Mouse (Mus musculus): ENCODE results near the gene Frat1. TPM values are rescaled to one million over a fixed set of nuclear protein-coding genes. Genes with fewer than 3 reads are reported as not detected.

Frat1 gene
- polyA plus RNA-seq, 1 experiment from 2014 or later: 14.4 TPM

DNA sequence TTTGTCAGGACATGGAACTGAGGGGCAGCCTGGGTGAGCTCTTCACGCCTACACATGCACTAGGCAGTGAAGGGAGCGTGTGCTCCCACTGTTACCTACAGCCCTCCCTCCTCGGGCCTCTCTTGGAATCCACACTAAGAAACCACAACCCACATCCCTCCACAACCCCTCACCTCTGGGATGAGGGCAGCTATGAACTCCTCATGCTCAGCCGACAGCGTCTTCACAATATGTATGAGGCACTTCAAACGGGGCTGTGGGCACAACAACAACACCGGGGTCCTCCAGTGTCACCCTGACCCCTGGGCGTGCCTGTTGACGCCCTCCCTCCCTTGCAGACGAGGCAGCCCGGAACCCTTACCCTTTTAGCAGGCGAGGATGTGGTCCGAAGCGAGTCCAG is 44.6 kb downstream of the Frat1 start:
- ATAC-seq (ENCODE audit: low FRiP score) (no peak), DNase-seq (ENCODE audit: low spot score) (no peak)
- Histone ChIP-seq H3K4me1 (replicated peaks; ENCODE audit: control insufficient read depth, insufficient read depth, low read length) (no peaks in the 10 kb centered on the region), H3K9ac (ENCODE audit: low read depth, low read length) (no peak overlapping the region), H3K36me3 (ENCODE audit: control insufficient read depth, insufficient read depth, low read length) (peaks cover 11% of the 10 kb centered on the region; the same call in 1 of the 2 replicates), H3K27ac (ENCODE audit: low read depth, low read length) (no peak overlapping the region), H3K4me3 (ENCODE audit: low read depth, low read length) (no peak overlapping the region), H3K27me3 (ENCODE audit: control insufficient read depth, insufficient read depth, low read length) (no peaks in the 10 kb centered on the region), H3K4me2 (replicated peaks; ENCODE audit: low read depth, low read length) (no peak overlapping the region), H3K9me3 (ENCODE audit: control insufficient read depth, low read length) (no peaks in the 10 kb centered on the region)
- 92% methylated on average over 14 of the region's 14 CpGs for WGBS

DNA sequence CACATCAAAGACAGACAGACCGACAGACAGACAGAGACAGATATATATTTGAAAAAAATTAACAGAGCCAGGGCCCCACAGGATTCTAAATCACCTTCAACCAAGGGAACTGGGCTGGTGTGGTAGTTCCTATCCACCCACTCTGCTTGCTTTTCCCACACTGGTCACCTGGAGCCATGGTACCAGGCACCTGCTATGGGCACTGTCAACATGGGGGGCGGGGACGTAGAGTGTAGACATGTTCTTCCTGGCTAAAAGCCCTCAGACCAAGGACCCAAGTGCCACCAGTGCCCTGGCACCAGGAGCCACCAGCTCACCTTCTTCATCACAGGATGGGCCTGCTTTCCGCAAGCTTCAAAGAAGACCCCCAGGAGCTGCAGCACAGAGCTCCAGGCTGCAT is 52.1 kb downstream of the Frat1 start:
- H3K36me3 ChIP-seq (ENCODE audit: control insufficient read depth, insufficient read depth, low read length): peaks cover 10% of the 10 kb centered on the region
- no peak overlapping the region for H3K27ac ChIP-seq (ENCODE audit: low read depth, low read length)
- H3K4me2 ChIP-seq (replicated peaks; ENCODE audit: low read depth, low read length): no peak overlapping the region
- H3K9ac ChIP-seq (ENCODE audit: low read depth, low read length): no peak overlapping the region
- 97% methylated on average over 4 of the region's 4 CpGs for WGBS
- no peak for DNase-seq (ENCODE audit: low spot score)
- H3K27me3 ChIP-seq (ENCODE audit: control insufficient read depth, insufficient read depth, low read length): no peaks in the 10 kb centered on the region
- ATAC-seq (ENCODE audit: low FRiP score): no peak
- H3K4me3 ChIP-seq (ENCODE audit: low read depth, low read length): no peak overlapping the region
- H3K4me1 ChIP-seq (replicated peaks; ENCODE audit: control insufficient read depth, insufficient read depth, low read length): no peaks in the 10 kb centered on the region
- no peaks in the 10 kb centered on the region for H3K9me3 ChIP-seq (ENCODE audit: control insufficient read depth, low read length)

Other genes with a start within 250 kb of the Frat1 start
- 4.2 and 7.3 TPM in 2 replicates for gene Gm340, start 247.6 kb upstream of the Frat1 start, polyA plus RNA-seq (2014; fragmentation: Nextera tagmentation; extraction: Ambion mirVana)
- gene Slit1, start 86.3 kb upstream of the Frat1 start, polyA plus RNA-seq (2014; fragmentation: Nextera tagmentation; extraction: Ambion mirVana): 13.8 and 22.8 TPM in 2 replicates
- gene Arhgap19, start 27.9 kb upstream of the Frat1 start, polyA plus RNA-seq (2014; fragmentation: Nextera tagmentation; extraction: Ambion mirVana): 31.5 and 33.3 TPM in 2 replicates
- gene Frat2, start 18.2 kb downstream of the Frat1 start, polyA plus RNA-seq (2014; fragmentation: Nextera tagmentation; extraction: Ambion mirVana): 5.0 and 6.8 TPM in 2 replicates
- 11.5 and 13.8 TPM in 2 replicates for gene Rrp12, start 66.2 kb downstream of the Frat1 start, polyA plus RNA-seq (2014; fragmentation: Nextera tagmentation; extraction: Ambion mirVana)
- gene Pgam1, start 82.0 kb downstream of the Frat1 start, polyA plus RNA-seq (2014; fragmentation: Nextera tagmentation; extraction: Ambion mirVana): 767 and 789 TPM in 2 replicates
- 77.2 and 83.2 TPM in 2 replicates for gene Exosc1, start 103.5 kb downstream of the Frat1 start, polyA plus RNA-seq (2014; fragmentation: Nextera tagmentation; extraction: Ambion mirVana)
- gene Zdhhc16, start 103.5 kb downstream of the Frat1 start, polyA plus RNA-seq (2014; fragmentation: Nextera tagmentation; extraction: Ambion mirVana): 59.0 and 59.1 TPM in 2 replicates
- gene Mms19, start 151.2 kb downstream of the Frat1 start, polyA plus RNA-seq (2014; fragmentation: Nextera tagmentation; extraction: Ambion mirVana): 32.5 and 32.6 TPM in 2 replicates
- 6.5 and 7.7 TPM in 2 replicates for gene Ubtd1, start 151.8 kb downstream of the Frat1 start, polyA plus RNA-seq (2014; fragmentation: Nextera tagmentation; extraction: Ambion mirVana)
- not detected in 2 replicates for gene Ankrd2, start 206.0 kb downstream of the Frat1 start, polyA plus RNA-seq (2014; fragmentation: Nextera tagmentation; extraction: Ambion mirVana)
- gene Hoga1, start 215.6 kb downstream of the Frat1 start, polyA plus RNA-seq (2014; fragmentation: Nextera tagmentation; extraction: Ambion mirVana): 0.67 and 1.1 TPM in 2 replicates
- 0.11 TPM in 1 of 2 replicates, not detected in the other for gene 4933411K16Rik, start 222.3 kb downstream of the Frat1 start, polyA plus RNA-seq (2014; fragmentation: Nextera tagmentation; extraction: Ambion mirVana)